Mouse (Mus musculus): ENCODE measurements around the gene Ccnt1.

GRCm38 (mm10) chr15:98526057-98526456, 44.7 kb downstream of the Ccnt1 start:
- TF ChIP-seq CTCF (IDR thresholded peaks at IDR 0.05; ENCODE audit: low read depth, low read length) (no peak), POLR2A (IDR thresholded peaks at IDR 0.05; ENCODE audit: borderline replicate concordance, low read depth, low read length) (no peak)

All from bone marrow macrophage, adult 2 months (primary cell).